Mouse (Mus musculus) kidney, embryonic 16.5 days (tissue): ENCODE data around the gene Slc2a12. TPM values are rescaled to one million over a fixed set of nuclear protein-coding genes. Genes with fewer than 3 reads are reported as not detected.

Experiments used
- ATAC-seq: fragments of 200-750 bp; cut with Nextera tagmentation; 2 replicates; pipeline ENCODE4 v1.8.0; 2017; ENCODE audit warnings: moderate TSS enrichment; ENCODE audit not compliant: low FRiP score, low TSS enrichment
- H3K27ac ChIP-seq: fragments of 300-500 bp; sonication (generic); 2 replicates; pipeline ENCODE4 v1.5.1; 2014; ENCODE audit warnings: low read length
- H3K27me3 ChIP-seq: fragments of 300-500 bp; sonication (generic); 2 replicates; pipeline ENCODE4 v1.6.1; 2014; ENCODE audit warnings: low read length, control low read depth, mixed read lengths; ENCODE audit not compliant: insufficient read depth
- H3K36me3 ChIP-seq: fragments of 300-500 bp; sonication (generic); 2 replicates; pipeline ENCODE4 v1.6.1; 2014; ENCODE audit warnings: low read length, control low read depth, mixed read lengths; ENCODE audit not compliant: insufficient read depth
- H3K4me1 ChIP-seq: fragments of 300-500 bp; sonication (generic); 2 replicates; pipeline ENCODE4 v1.6.1; 2014; ENCODE audit warnings: low read length, control low read depth, mixed read lengths; ENCODE audit not compliant: insufficient read depth
- H3K4me2 ChIP-seq: fragments of 300-500 bp; sonication (generic); replicated peaks from 2 replicates; pipeline ENCODE4 v1.6.1; 2014; ENCODE audit warnings: low read depth, low read length
- H3K4me3 ChIP-seq: fragments of 300-500 bp; sonication (generic); 2 replicates; pipeline ENCODE4 v1.5.1; 2014; ENCODE audit warnings: mild to moderate bottlenecking, low read length
- H3K9ac ChIP-seq: fragments of 300-500 bp; sonication (generic); replicated peaks from 2 replicates; pipeline ENCODE4 v1.6.1; 2014; ENCODE audit warnings: low read length
- H3K9me3 ChIP-seq: fragments of 300-500 bp; sonication (generic); 2 replicates; pipeline ENCODE4 v1.6.1; 2016; ENCODE audit warnings: low read length, control low read depth
- WGBS: fragments of 180-500 bp; shearing (Covaris S2); extraction: QIAGEN DNeasy Blood & Tissue Kit; methylation state at CpG from one replicate; pipeline ENCODE4 v1.1.7; 2014; 5-methylcytosine and 5-hydroxymethylcytosine counted together
- microRNA-seq: library from miRNA; unstranded; fragments of <30 nt; microRNA quantifications from one replicate; pipeline ENCODE4, GENCODE M21; 2016
- polyA plus RNA-seq: library from polyadenylated mRNA; unstranded; fragments of >200 nt; fragmentation: Nextera tagmentation; extraction: Ambion mirVana; gene quantifications from 2 replicates; pipeline ENCODE4 v1.2.1, GENCODE M21; 2015

Slc2a12 gene
- polyA plus RNA-seq, 1 experiment from 2014 or later = 2.3 TPM

GRCm38 (mm10) chr10:22746334-22747322 lies 101.8 kb downstream of the Slc2a12 start:
- no peak overlapping the region for H3K27ac ChIP-seq
- no peak overlapping the region for H3K4me3 ChIP-seq
- ATAC-seq = no peak

GRCm38 (mm10) chr10:22751175-22751682 lies 106.4 kb downstream of the Slc2a12 start:
- peaks cover 3% of the 10 kb centered on the region; the same call in 1 of the 2 replicates for H3K4me1 ChIP-seq
- H3K4me3 ChIP-seq = no peak overlapping the region
- no peak overlapping the region for H3K4me2 ChIP-seq
- H3K9me3 ChIP-seq = peaks cover 2% of the 10 kb centered on the region; the same call in 1 of the 2 replicates
- ATAC-seq = no peak
- WGBS = 61% methylated on average over 5 of the region's 5 CpGs
- H3K27ac ChIP-seq = no peak overlapping the region
- no peaks in the 10 kb centered on the region for H3K36me3 ChIP-seq
- no peaks in the 10 kb centered on the region for H3K27me3 ChIP-seq
- no peak overlapping the region for H3K9ac ChIP-seq

More at GRCm38 (mm10) chr10:22746334-22747322, 101.8 kb downstream of the Slc2a12 start:
- Histone ChIP-seq H3K36me3 (no peaks in the 10 kb centered on the region), H3K4me1 (no peaks in the 10 kb centered on the region; the same call in 1 of the 2 replicates), H3K27me3 (no peaks in the 10 kb centered on the region), H3K4me2 (no peak overlapping the region), H3K9ac (no peak overlapping the region), H3K9me3 (no peaks in the 10 kb centered on the region)
- WGBS = 61% methylated on average over 13 of the region's 13 CpGs

Small RNAs within 50 kb of the gene (microRNA-seq; reads per million reads assigned to microRNA genes)
- gene Mir7663 = 1.1 reads per million

Other genes with a start within 250 kb of the Slc2a12 start
- gene Tbpl1, start 86.9 kb downstream of the Slc2a12 start, polyA plus RNA-seq = 62.7 and 67.0 TPM in 2 replicates
- 357 and 367 TPM in 2 replicates for gene Tcf21, start 175.2 kb downstream of the Slc2a12 start, polyA plus RNA-seq